Mouse (Mus musculus) embryonic stem cell, embryonic (primary cell): ENCODE data around the gene Baiap2.

Experiments
- CTCF ChIA-PET, 4 experiments: fragments of 300-600 bp in 2 of 4; fragments of 350-600 bp in 2 of 4; sonication (Branson Sonifier 250); formaldehyde crosslinking; loops; one replicate each; lab custom pipeline; 2022; ENCODE audit warnings: inconsistent platforms in 2 of 4; lab: Charles Lee
- POLR2A ChIA-PET, 4 experiments: fragments of 300-600 bp in 2 of 4; fragments of 350-600 bp in 2 of 4; sonication (Branson Sonifier 250); formaldehyde crosslinking; loops; one replicate each; lab custom pipeline; 2022; ENCODE audit warnings: antibody characterized with exemption in 4 of 4, inconsistent platforms in 1 of 4; lab: Charles Lee

The Baiap2 gene

GRCm38 (mm10) chr11:119947897-119948296 lies 5.3 kb downstream of the Baiap2 start:
- ChIA-PET CTCF (interaction anchor here (0.5 to 2.7 kb wide), 10 partner anchors 10 to 294 kb away, joined by 3 to 13 read pairs (median 5); no protein-coding TSS in a partner anchor), POLR2A (interaction anchor here in 3 of 4 experiments (0.5 to 15.5 kb wide), 18 partner anchors 8 to 728 kb away, joined by 3 to 235 read pairs (median 4); partner anchors contain the start of genes Baiap2 (in 1 of the 3) and Cep131 (in 1 of the 3))

- POLR2A ChIA-PET = interaction anchor here in 3 of 4 experiments (0.5 to 15.5 kb wide), 23 partner anchors 9 to 728 kb away, joined by 3 to 235 read pairs (median 4); partner anchors contain the start of genes Baiap2 (in 1 of the 3) and Cep131 (in 1 of the 3)
- CTCF ChIA-PET = interaction anchor here (0.5 to 2.7 kb wide), 11 partner anchors 9 to 293 kb away, joined by 3 to 13 read pairs (median 5); no protein-coding TSS in a partner anchor
These were observed 5.7 kb downstream of the Baiap2 start for GRCm38 (mm10) chr11:119948305-119948704.

- CTCF ChIA-PET = interaction anchor here (0.6 to 2.7 kb wide), 12 partner anchors 9 to 228 kb away, joined by 3 to 13 read pairs (median 5); no protein-coding TSS in a partner anchor
- POLR2A ChIA-PET = interaction anchor here in 3 of 4 experiments (0.6 to 15.5 kb wide), 20 partner anchors 8 to 662 kb away, joined by 3 to 235 read pairs (median 4); partner anchors contain the start of genes Baiap2 (in 1 of the 3) and Cep131 (in 1 of the 3)
These were observed 6.2 kb downstream of the Baiap2 start for GRCm38 (mm10) chr11:119948803-119949202.

- ChIA-PET CTCF (no interaction called here), POLR2A (interaction anchor here in 3 of 4 experiments (1.0 to 15.5 kb wide), 8 partner anchors 8 to 41 kb away, joined by 3 to 235 read pairs (median 6); partner anchors contain the start of gene Baiap2 (in 3 of the 3))
These were observed 8.0 kb downstream of the Baiap2 start for GRCm38 (mm10) chr11:119950535-119950934.

- ChIA-PET CTCF (interaction anchor here in 2 of 4 experiments (0.5 to 0.7 kb wide), 2 partner anchors 9 to 461 kb away, joined by 3 to 5 read pairs; partner anchors contain the start of gene Baiap2 (in 1 of the 2)), POLR2A (interaction anchor here in 3 of 4 experiments (0.6 to 15.5 kb wide), 7 partner anchors 8 to 585 kb away, joined by 3 to 235 read pairs (median 3); partner anchors contain the start of gene Baiap2 (in 3 of the 3))
These were observed 8.8 kb downstream of the Baiap2 start for GRCm38 (mm10) chr11:119951326-119951725.

GRCm38 (mm10) chr11:119952429-119953224 lies 10.1 kb downstream of the Baiap2 start:
- POLR2A ChIA-PET = interaction anchor here in 3 of 4 experiments (0.5 to 15.5 kb wide), 9 partner anchors 9 to 654 kb away, joined by 3 to 235 read pairs (median 3); partner anchors contain the start of genes Baiap2 (in 3 of the 3) and Chmp6 (in 1 of the 3)
- CTCF ChIA-PET = interaction anchor here in 3 of 4 experiments (0.6 to 1.1 kb wide), 5 partner anchors 10 to 299 kb away, joined by 3 read pairs; partner anchors contain the start of gene Baiap2 (in 1 of the 3)

GRCm38 (mm10) chr11:119954233-119954632 lies 11.7 kb downstream of the Baiap2 start:
- POLR2A ChIA-PET = interaction anchor here (0.6 to 15.5 kb wide), 16 partner anchors 8 to 229 kb away, joined by 3 to 235 read pairs (median 4); partner anchors contain the start of genes Baiap2 (in 3 of the 4) and Cep131 (in 1 of the 4)
- CTCF ChIA-PET = interaction anchor here in 3 of 4 experiments (0.6 to 2.9 kb wide), 8 partner anchors 11 to 568 kb away, joined by 3 to 11 read pairs (median 4); partner anchors contain the start of gene Baiap2 (in 1 of the 3)

- CTCF ChIA-PET = interaction anchor here in 3 of 4 experiments (0.7 to 2.9 kb wide), 7 partner anchors 12 to 113 kb away, joined by 3 to 11 read pairs (median 4); partner anchors contain the start of gene Baiap2 (in 1 of the 3)
- POLR2A ChIA-PET = interaction anchor here in 3 of 4 experiments (0.6 to 15.5 kb wide), 18 partner anchors 9 to 439 kb away, joined by 3 to 235 read pairs (median 4); partner anchors contain the start of genes Baiap2 (in 3 of the 3) and Cep131 (in 1 of the 3)
These were observed 12.3 kb downstream of the Baiap2 start for GRCm38 (mm10) chr11:119954749-119955337.

GRCm38 (mm10) chr11:119955432-119955831 lies 12.9 kb downstream of the Baiap2 start:
- ChIA-PET CTCF (interaction anchor here in 2 of 4 experiments (0.7 to 2.9 kb wide), 4 partner anchors 19 to 112 kb away, joined by 3 to 11 read pairs (median 4); no protein-coding TSS in a partner anchor), POLR2A (interaction anchor here in 3 of 4 experiments (0.6 to 15.5 kb wide), 12 partner anchors 9 to 439 kb away, joined by 3 to 235 read pairs (median 5); partner anchors contain the start of genes Baiap2 (in 2 of the 3) and Cep131 (in 1 of the 3))

- ChIA-PET CTCF (interaction anchor here in 1 of 4 experiments (1.7 to 1.9 kb wide), 2 partner anchors 8 to 14 kb away, joined by 3 to 5 read pairs; partner anchors contain the start of gene Baiap2), POLR2A (interaction anchor here in 3 of 4 experiments (0.9 to 15.5 kb wide), 5 partner anchors 9 to 18 kb away, joined by 3 to 235 read pairs (median 7); partner anchors contain the start of gene Baiap2 (in 3 of the 3))
These were observed 14.0 kb downstream of the Baiap2 start for GRCm38 (mm10) chr11:119956590-119956989.

- ChIA-PET POLR2A (interaction anchor here in 3 of 4 experiments (1.0 to 15.5 kb wide), 5 partner anchors 10 to 33 kb away, joined by 3 to 235 read pairs (median 6); partner anchors contain the start of gene Baiap2 (in 3 of the 3)), CTCF (interaction anchor here in 1 of 4 experiments (0.7 kb wide), 1 partner anchor 10 kb away, joined by 3 read pairs; no protein-coding TSS in a partner anchor)
These were observed 16.3 kb downstream of the Baiap2 start for GRCm38 (mm10) chr11:119958856-119959255.

GRCm38 (mm10) chr11:119959714-119960113 lies 17.2 kb downstream of the Baiap2 start:
- CTCF ChIA-PET = interaction anchor here in 1 of 4 experiments (0.7 kb wide), 1 partner anchor 31 kb away, joined by 3 read pairs; no protein-coding TSS in a partner anchor

GRCm38 (mm10) chr11:119960671-119961070 lies 18.1 kb downstream of the Baiap2 start:
- ChIA-PET CTCF (interaction anchor here (0.5 to 0.7 kb wide), 4 partner anchors 30 to 1205 kb away, joined by 3 to 13 read pairs (median 5); no protein-coding TSS in a partner anchor), POLR2A (interaction anchor here in 3 of 4 experiments (0.9 to 6.9 kb wide), 8 partner anchors 10 to 26 kb away, joined by 3 to 39 read pairs (median 6); partner anchors contain the start of gene Baiap2 (in 3 of the 3))

More at GRCm38 (mm10) chr11:119959714-119960113, 17.2 kb downstream of the Baiap2 start:
- POLR2A ChIA-PET = interaction anchor here in 3 of 4 experiments (0.7 to 6.9 kb wide), 6 partner anchors 9 to 17 kb away, joined by 3 to 39 read pairs (median 6); partner anchors contain the start of gene Baiap2 (in 3 of the 3)

- CTCF ChIA-PET = interaction anchor here in 1 of 4 experiments (0.6 kb wide), 1 partner anchor 1206 kb away, joined by 13 read pairs; no protein-coding TSS in a partner anchor
- POLR2A ChIA-PET = interaction anchor here in 3 of 4 experiments (0.9 to 6.9 kb wide), 10 partner anchors 8 to 27 kb away, joined by 3 to 39 read pairs (median 4); partner anchors contain the start of gene Baiap2 (in 3 of the 3)
These were observed 18.9 kb downstream of the Baiap2 start for GRCm38 (mm10) chr11:119961511-119961910.

- ChIA-PET POLR2A (interaction anchor here (0.6 to 6.9 kb wide), 10 partner anchors 10 to 441 kb away, joined by 3 to 39 read pairs (median 6); partner anchors contain the start of gene Baiap2 (in 3 of the 4)), CTCF (interaction anchor here in 2 of 4 experiments (0.6 to 1.3 kb wide), 4 partner anchors 26 to 232 kb away, joined by 4 to 12 read pairs (median 5); no protein-coding TSS in a partner anchor)
These were observed 22.5 kb downstream of the Baiap2 start for GRCm38 (mm10) chr11:119965053-119965452.

- POLR2A ChIA-PET = interaction anchor here in 2 of 4 experiments (1.4 to 6.9 kb wide), 5 partner anchors 12 to 24 kb away, joined by 3 to 39 read pairs (median 10); partner anchors contain the start of gene Baiap2 (in 2 of the 2)
- CTCF ChIA-PET = interaction anchor here in 2 of 4 experiments (1.0 kb wide), 2 partner anchors 24 to 25 kb away, joined by 3 read pairs; no protein-coding TSS in a partner anchor
These were observed 23.7 kb downstream of the Baiap2 start for GRCm38 (mm10) chr11:119966294-119966693.
